Mouse (Mus musculus): ENCODE measurements around the gene Mup12. TPM values are rescaled to one million over a fixed set of nuclear protein-coding genes. Genes with fewer than 3 reads are reported as not detected.
"Not testable (repeated sequence)": the region's sequence is repeated elsewhere in the genome, so short reads cannot be mapped to it uniquely, and the experiment has no call there.

Gene Mup12
- total RNA-seq (2021), result not detected
- long read RNA-seq, experiment 1, result 0 reads
- long read RNA-seq, experiment 2, result 0 reads

- not testable (repeated sequence) for DNase-seq (ENCODE audit: low spot score in 2 of 2)
Observed at GRCm38 (mm10) chr4:60741226-60741625, at the start of gene Mup12. Gene Mup12 (minus strand): TSS chr4:60741326.

Other genes with a start within 250 kb of the Mup12 start
- gene Mup1, start 239.4 kb downstream of the Mup12 start, total RNA-seq (2021), result not detected
- not detected for gene Mup10, start 159.1 kb downstream of the Mup12 start, total RNA-seq (2021)
- not detected for gene Mup11, start 78.9 kb downstream of the Mup12 start, total RNA-seq (2021)
- not detected for gene Mup22, start 80.1 kb upstream of the Mup12 start, total RNA-seq (2021)

Data from gastrocnemius, postnatal 4 days (tissue).